Mouse (Mus musculus): ENCODE measurements around the gene Selenbp2. TPM values are rescaled to one million over a fixed set of nuclear protein-coding genes. Genes with fewer than 3 reads are reported as not detected.
"Not testable (repeated sequence)": the region's sequence is repeated elsewhere in the genome, so short reads cannot be mapped to it uniquely, and the experiment has no call there.

Selenbp2 gene
- polyA plus RNA-seq (2015; fragmentation: Nextera tagmentation; extraction: Ambion mirVana), result 0.63 and 0.75 TPM in 2 replicates

DNA sequence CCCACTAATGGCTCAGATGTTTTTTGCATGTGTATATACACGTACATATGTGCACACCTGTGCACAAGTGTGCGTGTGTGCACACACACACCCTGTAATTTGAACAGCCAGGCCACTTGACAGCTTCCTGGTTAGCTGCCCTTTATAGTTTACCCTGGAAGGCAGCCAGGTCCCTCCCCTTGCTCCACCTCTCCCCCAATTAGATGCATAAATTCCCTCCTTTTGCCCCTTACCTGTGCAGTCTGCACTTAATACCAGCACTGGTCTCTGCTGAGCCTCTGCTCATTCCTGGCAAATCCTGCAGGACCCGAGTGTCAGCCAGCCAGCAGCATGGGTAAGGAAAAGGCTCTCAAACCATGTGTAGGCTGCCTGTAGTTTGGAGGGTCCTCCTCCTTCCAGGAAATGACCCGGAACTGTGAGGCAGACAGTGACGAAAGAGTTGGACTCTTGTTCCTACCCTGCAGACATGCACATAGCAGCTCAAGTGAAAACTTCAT, at the start of gene Selenbp2:
Gene Selenbp2, plus strand, starts transcription at position 228 of the 497 bp plus-strand sequence.
- Histone ChIP-seq H3K4me2 (replicated peaks) (no peak within 1 kb of the TSS), H3K4me1 (peaks cover 13% of the 10 kb centered on the region), H3K4me3 (no peak within 1 kb of the TSS), H3K9ac (no peak within 1 kb of the TSS), H3K36me3 (no peaks in the 10 kb centered on the region), H3K27ac (no peak within 1 kb of the TSS), H3K27me3 (no peaks in the 10 kb centered on the region), H3K9me3 (no peaks in the 10 kb centered on the region)
- no peak for ATAC-seq (ENCODE audit: low FRiP score, low read depth)
- WGBS, result 32% methylated on average over 5 of the region's 5 CpGs

DNA sequence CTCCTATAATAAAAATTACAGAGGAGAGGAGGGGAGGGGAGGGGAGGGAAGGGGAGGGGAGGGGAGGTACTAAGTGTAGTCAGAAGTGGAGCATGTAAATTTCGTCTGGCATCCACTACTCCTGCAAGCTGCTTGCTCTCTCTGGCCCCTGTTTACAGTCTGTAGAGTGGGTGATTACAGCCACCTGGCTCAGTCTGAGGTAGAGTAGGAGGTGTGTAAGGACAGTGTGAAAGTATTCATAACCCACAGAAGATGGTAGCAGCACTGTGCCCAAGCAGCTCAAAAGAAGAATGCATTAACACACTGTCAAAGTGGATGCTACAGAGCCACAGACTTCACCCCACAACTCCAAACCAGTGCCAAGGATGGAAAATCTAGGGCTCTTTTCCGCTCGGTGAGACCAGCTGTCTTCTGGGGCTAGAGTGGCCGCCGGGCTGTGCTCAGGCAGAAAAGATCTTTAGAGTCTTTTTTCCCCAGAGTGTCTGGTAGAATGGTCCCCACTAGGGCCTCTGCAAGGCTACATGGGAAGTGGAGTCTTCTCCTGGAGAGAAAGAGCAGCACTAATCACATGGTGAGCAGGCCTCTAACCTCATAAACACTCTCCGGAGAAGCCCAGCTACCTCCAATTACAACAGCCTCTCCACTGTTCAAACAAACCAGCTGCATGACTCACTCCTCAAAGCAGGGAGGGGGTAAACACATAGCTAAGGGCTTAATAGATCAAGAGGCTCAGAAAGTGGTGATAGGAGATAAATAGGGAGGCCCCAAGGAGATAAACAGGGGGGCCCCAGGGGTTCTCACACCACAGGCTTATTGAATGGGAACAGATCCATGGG, 44.4 kb upstream of the Selenbp2 start:
- H3K4me3 ChIP-seq, result no peak overlapping the region
- no peaks in the 10 kb centered on the region for H3K9me3 ChIP-seq
- no peaks in the 10 kb centered on the region for H3K27me3 ChIP-seq
- H3K4me2 ChIP-seq (replicated peaks), result peak overlapping the region; percentile 32
- peak; percentile 77 for ATAC-seq (ENCODE audit: low FRiP score, low read depth)
- no peaks in the 10 kb centered on the region for H3K36me3 ChIP-seq
- peaks cover 19% of the 10 kb centered on the region for H3K4me1 ChIP-seq
- 15% methylated on average over 6 of the region's 6 CpGs for WGBS
- peak overlapping the region; percentile 61; the same call in 1 of the 2 replicates for H3K27ac ChIP-seq
- 0 out of 2 replicates have a peak overlapping the region, but pooled peaks have one; percentile 4 for H3K9ac ChIP-seq

DNA sequence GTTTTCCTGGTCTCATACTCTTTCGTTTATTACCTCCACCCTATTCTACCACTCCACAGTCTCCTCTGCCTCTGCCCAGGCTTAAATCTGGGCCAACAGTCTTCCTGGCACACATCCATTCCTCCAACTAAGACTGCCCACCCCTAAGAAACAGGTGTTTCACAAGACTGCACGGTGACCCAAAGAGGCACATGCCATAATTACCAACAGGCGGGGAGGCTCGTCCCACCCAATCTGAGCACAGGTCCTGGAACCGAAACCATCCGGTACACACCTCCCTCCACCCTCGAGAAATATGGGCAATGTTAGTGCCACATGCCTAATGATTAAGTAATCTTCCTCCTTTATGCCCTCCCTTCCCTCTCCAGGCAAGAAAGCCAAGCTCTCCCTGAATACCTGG, 42.9 kb upstream of the Selenbp2 start:
- Histone ChIP-seq H3K9ac (no peak overlapping the region), H3K4me1 (peaks cover 19% of the 10 kb centered on the region), H3K36me3 (no peaks in the 10 kb centered on the region), H3K27ac (no peak overlapping the region), H3K4me3 (no peak overlapping the region), H3K27me3 (no peaks in the 10 kb centered on the region), H3K4me2 (replicated peaks) (no peak overlapping the region), H3K9me3 (no peaks in the 10 kb centered on the region)
- ATAC-seq (ENCODE audit: low FRiP score, low read depth), result no peak
- 41% methylated on average over 7 of the region's 7 CpGs for WGBS

DNA sequence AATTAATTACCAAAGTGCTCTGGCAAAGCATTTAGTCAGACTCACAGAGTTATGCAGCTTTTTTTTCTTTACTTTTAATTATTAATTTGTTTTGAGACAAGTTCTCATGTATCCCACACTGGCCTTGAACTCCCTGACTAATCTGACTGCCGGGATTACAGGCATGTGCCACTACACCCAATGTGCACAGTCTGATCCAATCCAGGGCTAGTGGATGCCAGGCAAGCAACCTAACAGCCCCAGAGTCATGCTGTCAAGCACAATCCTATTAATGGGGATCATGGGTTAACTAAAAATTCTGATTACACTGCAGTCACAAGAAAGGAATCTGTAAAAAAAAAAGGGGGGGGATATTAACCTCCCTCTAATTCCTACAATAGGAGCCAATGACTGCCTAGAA, 39.4 kb upstream of the Selenbp2 start:
- 70% methylated on average over 1 of the region's 1 CpGs for WGBS
- H3K4me2 ChIP-seq (replicated peaks); ATAC-seq (ENCODE audit: low FRiP score, low read depth); H3K27me3 ChIP-seq; H3K27ac ChIP-seq; H3K36me3 ChIP-seq; H3K4me3 ChIP-seq; H3K9me3 ChIP-seq; H3K9ac ChIP-seq: not testable (repeated sequence)
- H3K4me1 ChIP-seq, result peaks cover 23% of the 10 kb centered on the region

DNA sequence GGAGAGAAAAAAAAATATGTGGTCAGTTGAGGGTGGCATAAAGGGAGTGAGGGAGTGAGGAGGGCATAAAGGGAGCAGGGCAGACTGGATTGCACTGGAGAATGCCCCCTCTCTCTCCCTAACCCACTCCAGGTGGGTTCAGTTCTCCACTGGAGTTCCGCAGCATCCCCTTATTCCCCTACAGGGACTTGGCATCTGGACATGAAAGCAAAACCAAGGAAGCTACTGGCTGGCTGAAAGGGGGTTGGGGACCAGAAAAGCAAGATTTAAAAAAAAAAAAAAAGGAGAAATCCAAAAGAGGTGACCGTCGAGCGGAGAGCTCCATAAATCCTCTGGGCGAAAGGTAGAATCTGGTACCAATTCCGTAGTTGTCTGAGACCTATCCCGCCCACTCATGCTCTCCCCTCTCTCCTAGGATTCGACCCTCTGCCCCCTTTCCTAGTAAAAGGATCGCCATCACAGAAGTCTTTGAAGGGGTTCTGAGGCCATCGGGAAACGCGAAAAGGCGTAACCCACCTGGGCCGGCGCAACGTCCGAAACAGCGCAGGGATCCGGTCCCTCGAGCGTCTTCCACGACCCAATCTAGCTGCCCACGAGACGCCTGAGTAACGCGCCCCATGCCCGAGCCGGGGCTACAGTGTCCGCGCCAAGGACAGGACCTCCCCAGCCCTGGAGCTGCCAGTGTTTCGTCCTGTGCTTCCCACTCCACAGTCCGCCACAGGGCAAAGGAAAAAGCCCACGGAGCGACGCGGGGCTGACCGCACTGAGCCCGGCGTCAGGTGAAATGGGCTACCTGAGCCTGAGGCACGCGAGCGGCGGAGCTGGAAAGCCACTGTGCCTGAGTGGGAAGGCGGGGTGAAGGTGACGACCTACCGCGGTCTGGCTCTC, 35.3 kb upstream of the Selenbp2 start:
- Histone ChIP-seq H3K4me3 (peak overlapping the region; percentile 43), H3K9ac (peak overlapping the region; percentile 54), H3K4me1 (peaks cover 10% of the 10 kb centered on the region), H3K4me2 (replicated peaks) (peak overlapping the region; percentile 71)
- not testable (repeated sequence) for H3K9me3 ChIP-seq, H3K27ac ChIP-seq, H3K36me3 ChIP-seq, H3K27me3 ChIP-seq
- WGBS, result 1% methylated on average over 24 of the region's 47 CpGs
- peak; percentile 65; the same call in 1 of the 2 replicates for ATAC-seq (ENCODE audit: low FRiP score, low read depth)

DNA sequence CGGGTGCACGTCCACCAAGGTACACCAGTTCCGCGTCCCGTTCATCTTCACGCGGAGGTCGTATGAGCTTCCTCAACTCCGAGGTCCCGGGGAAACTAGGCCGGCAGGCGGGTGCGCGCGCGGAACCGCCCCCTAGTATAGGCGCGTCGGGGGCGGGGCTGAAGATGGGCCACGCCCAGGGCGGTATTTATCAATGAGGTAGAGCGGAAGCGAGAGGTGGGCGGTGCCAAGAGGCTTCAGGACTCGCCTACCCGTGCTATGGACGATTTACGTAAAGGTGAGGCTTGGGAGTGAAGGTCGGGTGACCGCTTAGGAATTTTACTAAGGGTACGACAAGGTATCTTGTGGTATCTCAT, 34.6 kb upstream of the Selenbp2 start, which contains the start of gene Tuft1:
Gene Tuft1, minus strand, starts transcription at position 133 of the 356 bp plus-strand sequence.
- H3K4me1 ChIP-seq, result peaks cover 10% of the 10 kb centered on the region
- H3K36me3 ChIP-seq, H3K27ac ChIP-seq, H3K27me3 ChIP-seq, H3K9me3 ChIP-seq: not testable (repeated sequence)
- WGBS, result 0% methylated on average over 19 of the region's 33 CpGs
- peak within 1 kb of the TSS; percentile 54 for H3K9ac ChIP-seq
- peak within 1 kb of the TSS; percentile 71 for H3K4me2 ChIP-seq (replicated peaks)
- ATAC-seq (ENCODE audit: low FRiP score, low read depth), result peak; percentile 93
- H3K4me3 ChIP-seq, result peak within 1 kb of the TSS; percentile 43

DNA sequence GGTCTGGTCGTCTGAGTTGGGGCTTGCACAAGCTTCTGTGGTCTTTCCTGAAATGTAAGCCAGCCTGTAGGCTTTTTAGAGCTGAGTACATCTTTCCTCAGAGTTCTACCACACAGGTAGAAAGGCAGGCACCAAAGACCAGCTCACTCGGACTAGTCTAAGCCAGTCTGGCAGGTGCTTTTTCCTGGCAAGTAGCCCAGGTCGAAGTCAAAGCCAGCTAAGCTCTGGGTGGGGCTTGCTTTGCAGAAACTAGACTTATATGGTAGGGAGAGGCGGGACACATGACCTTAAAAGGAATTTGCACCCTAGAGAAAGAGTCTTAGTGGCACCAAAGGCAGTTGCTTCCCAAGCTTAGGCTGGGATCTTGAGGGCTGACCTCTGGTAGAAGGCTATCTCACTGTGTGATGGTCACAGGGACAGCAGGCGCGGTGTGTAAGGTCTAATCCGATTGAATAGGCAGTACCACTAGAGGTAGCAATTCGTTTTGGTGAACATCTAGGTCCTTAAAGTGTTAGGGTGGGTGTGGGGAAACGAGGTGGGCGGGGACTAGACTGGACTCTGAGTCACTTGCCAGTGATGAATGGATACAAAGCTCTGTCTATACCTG, 34.1 kb upstream of the Selenbp2 start:
- H3K4me1 ChIP-seq, result peaks cover 10% of the 10 kb centered on the region
- H3K27me3 ChIP-seq, H3K27ac ChIP-seq, H3K36me3 ChIP-seq, H3K9ac ChIP-seq, H3K4me3 ChIP-seq, H3K9me3 ChIP-seq: not testable (repeated sequence)
- peak; percentile 68 for ATAC-seq (ENCODE audit: low FRiP score, low read depth)
- peak overlapping the region; percentile 49 for H3K4me2 ChIP-seq (replicated peaks)
- 28% methylated on average over 8 of the region's 10 CpGs for WGBS

DNA sequence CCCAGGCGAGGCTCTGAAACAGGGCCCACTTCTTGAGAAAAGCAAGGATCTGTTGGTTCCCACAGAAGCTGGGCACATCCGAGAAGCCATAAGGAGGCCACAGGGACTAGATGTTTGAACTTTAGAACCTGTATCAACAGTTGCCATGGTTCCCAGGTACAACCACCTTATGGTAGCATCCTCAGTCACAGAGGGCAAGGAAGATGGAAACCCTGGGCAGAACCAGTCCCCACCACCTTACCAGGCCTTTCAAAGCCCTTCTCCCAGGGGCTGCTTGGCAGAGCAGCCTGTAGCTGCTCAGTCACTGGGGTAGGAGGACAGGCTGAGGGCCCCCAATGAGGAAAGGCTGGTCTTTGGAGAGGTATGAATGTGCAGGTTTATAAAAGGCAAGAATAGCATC, 32.5 kb upstream of the Selenbp2 start:
- not testable (repeated sequence) for H3K27me3 ChIP-seq; H3K27ac ChIP-seq; H3K4me3 ChIP-seq; H3K9ac ChIP-seq; H3K4me2 ChIP-seq (replicated peaks); ATAC-seq (ENCODE audit: low FRiP score, low read depth); H3K9me3 ChIP-seq; H3K36me3 ChIP-seq
- H3K4me1 ChIP-seq, result peaks cover 10% of the 10 kb centered on the region
- 83% methylated on average over 2 of the region's 2 CpGs for WGBS

DNA sequence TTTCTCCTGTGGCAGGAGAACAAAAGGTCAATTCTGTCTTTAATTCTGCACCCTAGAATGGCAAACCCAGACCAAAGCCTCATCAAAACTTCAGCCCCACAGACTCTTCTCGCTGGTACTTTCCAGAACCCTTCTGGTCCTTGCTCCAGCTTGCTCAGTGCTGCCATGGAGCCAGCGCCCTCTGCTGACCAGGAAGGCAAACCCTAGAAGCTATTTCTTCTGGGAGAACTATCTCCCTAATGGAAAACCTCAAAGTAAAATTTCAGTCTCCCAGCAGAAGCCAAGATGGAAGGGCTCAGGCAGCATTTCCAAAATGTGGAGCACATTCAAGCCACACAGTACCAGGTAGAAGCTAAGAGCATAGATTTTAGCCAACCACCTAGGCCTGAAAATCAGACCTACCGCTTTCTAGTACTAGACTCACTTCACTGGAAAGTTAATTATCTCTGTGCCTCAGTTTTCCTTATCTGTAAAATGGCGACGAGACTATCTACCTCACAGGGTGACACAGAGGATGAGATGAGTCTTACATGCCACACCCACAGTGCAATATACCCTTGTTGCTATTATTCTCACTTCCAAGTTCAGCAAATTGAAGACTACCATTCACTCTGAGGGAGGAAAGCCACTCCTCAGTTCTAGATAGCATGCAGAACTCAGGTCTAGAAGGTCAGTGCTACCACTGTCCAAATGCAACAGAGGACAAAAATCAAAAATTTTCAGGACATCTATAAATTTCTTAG, 28.1 kb upstream of the Selenbp2 start:
- not testable (repeated sequence) for H3K4me2 ChIP-seq (replicated peaks); ATAC-seq (ENCODE audit: low FRiP score, low read depth); H3K36me3 ChIP-seq; H3K4me1 ChIP-seq; H3K27me3 ChIP-seq; H3K9ac ChIP-seq; H3K9me3 ChIP-seq; H3K27ac ChIP-seq; H3K4me3 ChIP-seq
- WGBS, result 65% methylated on average over 4 of the region's 5 CpGs

DNA sequence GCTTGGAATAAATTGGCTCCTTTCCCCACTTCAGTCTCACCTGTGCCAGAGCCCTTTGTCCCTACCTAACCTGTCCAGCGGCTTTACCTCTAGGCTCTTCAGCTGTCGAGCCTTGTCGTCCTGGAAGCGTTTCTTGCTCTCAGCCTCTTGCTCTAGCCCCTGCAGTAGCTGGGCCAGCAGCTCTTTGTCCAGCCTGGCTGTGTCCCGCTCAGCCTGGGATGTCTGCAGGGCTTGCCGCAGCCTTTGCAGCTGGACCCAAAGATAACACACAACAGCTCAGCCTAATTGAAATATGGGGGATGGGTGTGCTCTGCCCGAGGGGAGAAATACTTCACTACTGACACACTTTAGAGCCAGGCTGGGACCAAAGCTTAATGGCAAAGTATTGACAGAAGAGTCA, 27.5 kb upstream of the Selenbp2 start:
- ATAC-seq (ENCODE audit: low FRiP score, low read depth); H3K36me3 ChIP-seq; H3K27me3 ChIP-seq; H3K9ac ChIP-seq; H3K27ac ChIP-seq; H3K4me1 ChIP-seq; H3K4me3 ChIP-seq; H3K4me2 ChIP-seq (replicated peaks); H3K9me3 ChIP-seq: not testable (repeated sequence)
- WGBS, result 27% methylated on average over 7 of the region's 7 CpGs

DNA sequence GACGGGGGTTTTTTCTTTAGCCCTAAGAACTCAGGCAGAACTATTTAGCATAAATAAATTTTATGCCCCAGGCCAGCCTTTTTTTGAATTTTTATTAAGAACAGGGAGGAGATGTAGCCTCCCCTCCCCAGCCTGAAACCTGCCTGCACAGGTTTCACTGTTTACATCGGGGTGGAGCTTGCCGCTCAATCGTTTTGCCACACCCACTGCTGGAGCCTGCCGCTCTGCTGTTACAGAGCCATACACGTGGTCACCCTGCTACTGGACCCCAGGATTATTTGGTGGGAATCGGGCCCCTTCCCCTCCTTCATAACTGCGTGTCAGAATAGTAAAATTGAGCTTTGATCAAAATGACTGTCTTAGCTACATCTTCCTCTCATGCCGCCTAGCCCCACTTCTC, 18.3 kb upstream of the Selenbp2 start:
- not testable (repeated sequence) for H3K4me1 ChIP-seq; H3K4me3 ChIP-seq; H3K9me3 ChIP-seq; H3K27ac ChIP-seq; H3K4me2 ChIP-seq (replicated peaks); H3K27me3 ChIP-seq; H3K9ac ChIP-seq; ATAC-seq (ENCODE audit: low FRiP score, low read depth); H3K36me3 ChIP-seq
- WGBS, result 80% methylated on average over 9 of the region's 9 CpGs
